Mouse (Mus musculus) colon, adult 2 months (tissue): ENCODE data around the gene Ccdc194. TPM values are rescaled to one million over a fixed set of nuclear protein-coding genes. Genes with fewer than 3 reads are reported as not detected.

Experiments
- polyA plus RNA-seq: library from polyadenylated mRNA; depleted of rRNA; stranded (reverse); fragments of >200 nt; gene quantifications from 2 replicates; pipeline ENCODE4 v1.2.3, GENCODE M21; 2012; rRNA removed

The Ccdc194 gene
- polyA plus RNA-seq: not detected in 2 replicates

DNA sequence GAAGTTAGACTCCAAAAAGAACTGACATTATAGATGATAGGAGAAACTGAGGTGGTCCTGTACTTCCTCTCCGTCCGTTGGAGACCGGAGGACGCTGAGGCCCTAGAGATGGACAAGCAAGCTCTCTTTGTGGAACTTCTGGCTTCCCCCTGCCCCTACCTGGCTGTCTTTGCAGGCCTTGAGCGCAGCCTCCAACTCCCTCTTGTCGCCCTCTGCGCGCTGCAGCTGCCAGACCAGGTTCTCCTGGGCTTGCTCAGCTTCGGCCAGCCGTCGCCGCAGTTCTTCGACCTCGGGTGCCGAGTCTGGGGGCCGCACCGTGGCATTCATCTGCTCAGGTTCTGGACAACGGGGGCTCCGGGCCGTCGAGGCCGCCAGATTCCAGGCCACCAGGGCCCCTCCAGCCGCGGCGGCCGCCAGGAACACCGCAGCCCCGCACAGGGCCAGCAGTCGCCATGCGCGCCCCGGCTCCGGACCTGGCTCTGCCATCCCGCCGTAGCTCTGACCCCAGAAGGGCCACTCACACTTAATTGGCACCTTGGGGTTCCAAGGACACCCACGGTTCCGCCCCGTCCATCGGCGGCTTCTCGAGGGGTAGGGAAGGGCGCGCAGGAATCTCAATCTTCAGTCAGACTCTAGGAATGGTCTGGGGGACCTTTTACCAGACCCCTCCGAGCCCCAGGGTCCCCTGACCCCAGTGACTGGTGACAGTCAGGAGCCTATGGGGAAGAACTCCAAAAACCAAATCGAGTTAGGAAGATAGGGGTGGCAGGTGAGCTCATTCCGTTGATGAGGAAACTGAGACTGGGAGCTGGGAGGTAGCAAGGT lies at the start of gene Ccdc194:
TSS of gene Ccdc194 (minus strand) at position 486 of the 825 bp plus-strand sequence.

DNA sequence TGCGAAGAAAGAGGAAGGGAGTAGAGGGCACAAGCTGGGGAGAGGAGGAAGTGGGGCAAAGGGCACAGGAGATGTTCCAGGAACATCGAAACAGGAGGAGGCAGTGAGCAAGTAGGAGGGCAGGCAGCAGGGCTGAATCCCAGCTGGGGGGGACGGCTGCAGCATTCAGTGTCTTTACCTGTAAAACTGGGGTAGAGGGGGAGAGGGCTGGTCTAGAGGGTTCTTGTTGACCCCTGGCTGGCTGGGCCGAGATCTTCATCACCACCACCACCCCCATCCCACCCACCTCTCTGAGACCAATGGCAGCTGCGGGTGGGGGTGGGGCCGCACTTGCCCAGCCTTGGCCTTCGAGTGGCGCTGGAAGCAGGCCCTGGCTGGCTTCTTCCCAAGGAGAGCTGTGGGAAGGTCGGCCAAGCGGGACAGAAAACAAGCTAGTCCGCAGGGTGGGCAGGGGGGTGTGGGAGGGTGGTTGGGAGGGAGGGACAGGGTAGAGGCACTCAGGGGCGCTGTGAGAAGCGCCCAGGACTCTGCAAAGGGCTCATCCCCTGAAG lies 43.0 kb upstream of the Ccdc194 start, which contains the start of gene Slc27a1:
TSS of gene Slc27a1 (plus strand) at position 496 of the 551 bp plus-strand sequence.

DNA sequence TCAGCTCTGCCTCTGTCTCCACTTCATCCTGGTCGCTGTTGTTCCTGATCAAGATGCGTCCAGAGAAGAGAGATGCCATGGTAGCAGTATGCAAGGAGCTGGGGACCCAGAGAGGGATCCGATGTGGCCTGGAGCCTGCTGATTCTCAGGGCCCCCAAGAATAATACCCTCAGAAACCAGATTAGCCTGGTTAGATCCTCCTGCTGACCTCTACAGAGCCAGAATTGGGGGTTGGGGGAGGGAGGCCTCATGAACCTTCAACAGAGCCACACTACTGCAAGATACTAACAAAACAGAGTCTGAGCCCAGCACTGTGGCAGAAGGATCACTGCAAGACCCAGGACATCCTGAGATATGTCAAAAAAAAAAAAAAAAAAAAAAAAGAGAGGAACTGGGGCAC lies 41.0 kb upstream of the Ccdc194 start, which contains the start of gene Nxnl1:
TSS of gene Nxnl1 (minus strand) at position 101 of the 400 bp plus-strand sequence.

DNA sequence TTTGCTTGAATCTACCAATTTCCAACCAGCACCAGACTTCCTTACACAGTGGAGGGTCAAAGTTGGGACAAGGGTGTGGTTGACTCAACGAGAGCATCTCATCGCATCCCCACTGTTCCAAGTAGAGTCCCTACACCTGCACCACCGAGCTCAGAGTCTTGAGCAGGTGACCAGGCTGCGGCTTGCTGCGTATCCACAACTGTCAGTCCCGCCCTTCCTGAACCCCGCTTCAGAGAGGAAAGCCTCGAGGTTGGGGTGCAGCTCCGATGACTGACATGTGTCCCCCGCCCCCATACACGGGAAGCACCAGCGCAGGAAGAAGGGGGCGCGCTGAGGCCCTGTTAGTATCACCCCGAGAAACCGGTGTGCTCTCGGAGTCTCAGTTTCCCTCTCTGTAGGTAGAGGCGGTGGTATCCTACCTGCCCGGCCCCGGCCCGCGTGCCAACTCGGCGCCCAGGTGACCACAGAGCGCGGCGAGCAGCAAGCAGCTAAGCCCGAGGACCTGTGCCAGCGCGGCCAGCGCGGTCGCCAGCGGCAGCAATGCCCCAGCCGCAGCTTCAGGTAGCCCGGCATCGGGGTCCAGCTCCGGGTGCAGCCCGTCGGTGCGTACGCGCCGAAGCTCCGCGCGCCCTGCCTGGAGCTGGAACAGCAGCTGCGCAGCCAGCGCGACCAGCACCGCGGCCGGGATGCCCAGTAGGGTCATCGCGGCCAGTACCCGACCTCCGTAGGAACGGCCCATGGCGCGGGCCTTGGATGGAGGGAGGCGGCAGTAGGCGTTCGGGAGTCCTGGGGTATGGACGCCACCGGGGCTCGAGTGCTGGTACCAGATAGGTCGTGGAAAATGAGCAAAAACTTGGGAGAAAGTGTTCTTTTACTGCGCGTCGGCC lies 32.8 kb upstream of the Ccdc194 start, which contains the start of gene Tmem221:
TSS of gene Tmem221 (minus strand) at position 801 of the 887 bp plus-strand sequence.

DNA sequence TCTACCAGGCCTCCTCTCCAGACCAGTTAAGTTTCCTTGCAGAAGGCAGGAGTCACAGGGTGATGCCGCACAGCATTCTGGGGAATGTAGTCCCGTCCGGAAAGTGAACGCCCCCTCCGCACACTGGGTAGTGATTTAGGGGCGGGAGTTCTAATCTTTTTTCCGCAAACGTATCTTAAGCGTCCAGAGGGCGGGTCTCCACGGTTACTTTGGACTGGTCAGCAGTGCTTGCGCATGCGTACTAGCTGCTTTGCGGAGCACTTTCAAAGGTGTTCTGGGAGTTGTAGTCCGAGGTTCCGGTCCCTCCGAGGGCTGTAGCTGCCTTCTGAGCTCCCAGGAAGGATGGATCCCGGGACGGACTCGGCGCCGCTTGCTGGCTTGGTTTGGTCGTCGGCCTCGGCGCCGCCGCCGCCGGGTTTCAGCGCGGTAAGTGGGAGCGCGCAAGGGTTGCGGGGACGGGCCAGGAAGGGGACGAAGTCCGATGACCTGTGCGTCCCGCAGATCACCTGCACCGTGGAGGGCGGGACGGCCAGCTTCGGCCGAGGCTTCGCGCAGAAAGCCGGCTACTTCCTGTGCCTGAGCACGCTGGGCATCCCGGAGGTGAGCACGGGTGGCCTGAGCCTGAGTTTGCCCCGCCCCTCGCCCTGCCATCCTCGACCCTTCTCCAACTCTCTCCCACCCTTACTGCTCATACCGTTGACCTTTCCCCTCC lies 17.3 kb upstream of the Ccdc194 start, which contains the start of gene Mvb12a:
TSS of gene Mvb12a (plus strand) at position 291 of the 712 bp plus-strand sequence.

DNA sequence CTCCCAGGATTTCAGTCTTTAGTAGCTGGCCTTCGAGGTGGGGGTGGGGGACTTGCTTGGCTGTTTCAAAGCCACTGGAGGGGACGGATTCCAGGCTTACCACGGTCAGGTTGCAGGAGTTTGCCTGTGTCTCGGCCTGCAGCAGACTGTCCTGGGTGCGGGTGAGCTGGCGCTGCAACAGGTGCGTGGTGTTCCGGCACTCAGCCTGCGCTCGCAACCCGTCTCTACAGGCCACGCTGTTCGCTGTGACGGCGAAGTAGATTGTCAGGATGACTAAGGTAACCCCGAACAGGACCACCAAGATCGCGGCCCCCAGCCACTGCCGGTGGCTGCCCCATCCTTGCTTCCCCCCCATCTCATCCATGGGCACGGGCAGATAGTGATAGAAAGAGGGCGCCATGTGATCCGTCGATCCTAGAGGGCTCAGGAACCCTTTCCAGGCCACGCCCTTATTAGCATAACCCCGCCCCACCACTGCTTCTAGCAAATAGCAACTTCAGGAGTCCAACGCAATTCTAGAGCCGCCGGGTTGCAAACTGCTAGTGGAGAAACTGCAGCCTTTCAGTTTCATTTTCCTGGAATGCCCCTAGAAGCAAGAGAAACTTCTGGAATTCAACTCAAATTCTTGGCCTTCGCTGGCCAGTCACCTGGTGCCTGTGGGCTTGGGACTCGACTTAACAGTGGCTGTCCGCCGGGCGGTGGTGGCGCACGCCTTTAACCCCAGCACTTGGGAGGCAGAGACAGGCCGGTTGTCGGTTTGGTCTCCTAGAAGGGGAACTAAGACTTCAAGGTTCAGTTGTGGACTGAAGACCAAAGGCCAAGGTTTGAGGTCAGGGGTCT lies 11.7 kb upstream of the Ccdc194 start, which contains the start of gene Bst2:
TSS of gene Bst2 (minus strand) at position 429 of the 840 bp plus-strand sequence.

DNA sequence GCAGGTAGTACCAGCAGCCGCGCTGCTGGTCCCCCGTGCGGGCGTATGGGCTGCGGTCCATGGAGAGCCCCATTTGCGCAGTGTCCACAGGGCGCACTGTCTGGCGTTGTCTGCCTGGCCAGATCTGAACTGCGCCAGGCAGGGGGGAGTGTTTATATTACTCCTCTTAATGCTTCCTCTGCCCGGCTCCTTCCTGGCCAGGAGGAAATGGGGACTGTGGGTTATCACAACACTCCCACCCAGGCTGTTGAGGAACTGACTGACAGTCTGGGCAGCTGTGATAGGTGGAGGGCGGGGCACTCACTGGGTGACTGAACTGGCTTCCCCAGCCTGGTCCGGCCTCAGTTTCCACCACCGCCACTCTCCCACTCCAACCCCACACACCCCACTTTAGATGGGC lies 13.9 kb downstream of the Ccdc194 start, which contains the start of gene Plvap:
TSS of gene Plvap (minus strand) at position 109 of the 400 bp plus-strand sequence.

DNA sequence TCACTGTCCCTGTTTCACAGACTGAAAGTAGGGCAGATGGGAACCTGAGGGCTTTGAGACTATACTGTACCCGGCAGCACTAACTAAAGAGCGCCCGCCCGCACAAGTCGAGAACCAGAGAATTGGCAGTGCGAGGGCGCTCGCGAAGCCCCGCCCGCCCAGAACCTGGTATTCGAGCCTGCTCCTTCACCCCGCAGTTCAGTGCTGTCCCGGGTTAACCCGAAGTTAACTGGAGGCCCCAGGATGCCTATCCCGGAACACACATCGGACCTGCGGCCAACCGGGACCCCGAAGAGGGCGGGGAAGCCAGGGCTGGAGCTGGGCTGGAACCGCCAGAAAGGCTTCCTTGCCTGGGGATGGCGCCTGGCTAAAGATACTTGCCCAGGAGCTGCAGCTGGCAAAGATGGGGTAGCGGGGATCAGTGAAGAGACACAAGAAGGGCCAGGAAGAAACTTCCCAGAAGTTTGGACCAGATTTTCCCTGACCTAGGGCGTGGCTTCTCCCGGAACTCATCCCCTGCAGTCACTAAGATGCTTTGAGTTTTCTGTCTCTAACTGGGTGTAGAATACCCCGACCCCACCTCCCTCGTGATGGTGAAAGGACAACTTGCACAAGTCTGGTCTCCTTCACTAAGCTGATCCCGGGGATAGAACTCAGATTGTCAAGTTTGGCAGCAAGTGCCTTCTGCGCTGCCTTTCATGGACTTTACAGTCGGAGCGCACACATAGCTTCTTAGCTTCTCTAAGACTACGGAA lies 37.6 kb downstream of the Ccdc194 start, which contains the start of gene Gtpbp3:
TSS of gene Gtpbp3 (plus strand) at position 413 of the 755 bp plus-strand sequence.

DNA sequence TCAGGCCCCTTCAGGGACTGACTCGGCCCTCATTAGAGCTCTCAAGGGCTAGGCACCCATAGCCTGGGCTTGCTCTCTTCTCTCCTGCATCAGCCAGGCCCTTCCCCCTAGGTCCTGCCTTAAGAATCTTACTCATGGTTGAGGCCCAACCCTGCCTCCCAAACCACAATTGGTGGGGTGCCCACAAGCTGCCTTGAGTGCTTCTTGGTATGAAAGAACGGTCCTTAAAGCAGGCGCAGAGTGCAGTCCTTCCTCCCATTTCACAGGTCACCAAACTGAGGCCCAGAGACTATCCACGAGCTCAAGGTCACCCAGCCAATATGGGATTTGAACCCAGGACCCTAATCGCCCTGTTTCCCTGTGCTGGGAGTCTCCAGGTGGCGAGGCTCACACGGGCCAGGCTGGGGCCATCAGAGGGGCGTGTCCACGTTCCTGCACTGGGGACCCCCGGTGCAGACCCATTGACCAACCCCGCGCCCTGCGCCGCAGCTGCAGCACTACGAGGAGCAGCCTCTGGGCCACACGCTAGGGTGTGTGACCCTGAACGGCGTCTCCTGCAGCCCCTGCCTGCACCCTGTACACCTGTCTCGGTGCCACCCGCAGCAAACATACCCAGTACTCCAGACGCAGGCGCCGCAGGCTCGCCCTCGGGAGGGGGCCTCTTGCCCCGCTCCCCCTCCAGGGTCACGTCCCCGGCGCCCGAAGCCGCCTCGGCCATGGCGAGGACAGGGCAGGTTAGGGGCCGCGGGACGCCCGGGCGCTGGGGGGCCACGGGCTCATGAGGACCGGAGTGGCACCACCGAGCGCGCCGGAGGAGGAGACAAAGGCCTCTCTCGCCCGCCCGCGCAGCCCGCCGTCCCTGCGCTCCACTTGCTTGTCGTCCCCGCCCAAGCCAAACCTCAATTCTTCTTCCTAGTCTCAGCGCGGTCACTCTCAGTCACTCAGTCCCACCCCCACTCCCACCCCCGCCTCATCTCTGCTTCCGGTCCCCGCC lies 40.1 kb downstream of the Ccdc194 start, which contains the start of gene Ano8:
TSS of gene Ano8 (minus strand) at position 822 of the 994 bp plus-strand sequence.

Other genes starting within 250 kb of the Ccdc194 start
- gene Use1, start 158.9 kb downstream of the Ccdc194 start, polyA plus RNA-seq: 119 and 126 TPM in 2 replicates
- gene Ocel1, start 154.4 kb downstream of the Ccdc194 start, polyA plus RNA-seq: 27.3 and 51.2 TPM in 2 replicates
- gene Nr2f6, start 143.8 kb downstream of the Ccdc194 start, polyA plus RNA-seq: 411 and 497 TPM in 2 replicates
- 9.9 and 11.4 TPM in 2 replicates for gene Ushbp1, start 129.9 kb downstream of the Ccdc194 start, polyA plus RNA-seq
- 137 and 140 TPM in 2 replicates for gene Babam1, start 128.8 kb downstream of the Ccdc194 start, polyA plus RNA-seq
- gene Ankle1, start 119.7 kb downstream of the Ccdc194 start, polyA plus RNA-seq: 20.1 and 26.5 TPM in 2 replicates
- 48.1 and 60.2 TPM in 2 replicates for gene Abhd8, start 62.1 kb downstream of the Ccdc194 start, polyA plus RNA-seq
- gene Mrpl34, start 60.8 kb downstream of the Ccdc194 start, polyA plus RNA-seq: 177 and 193 TPM in 2 replicates
- 91.4 and 116 TPM in 2 replicates for gene Dda1, start 56.5 kb downstream of the Ccdc194 start, polyA plus RNA-seq
- gene Ano8, start 39.7 kb downstream of the Ccdc194 start, polyA plus RNA-seq: 26.9 and 33.6 TPM in 2 replicates
- gene Gtpbp3, start 37.6 kb downstream of the Ccdc194 start, polyA plus RNA-seq: 41.9 and 45.0 TPM in 2 replicates
- gene Plvap, start 14.0 kb downstream of the Ccdc194 start, polyA plus RNA-seq: 241 and 256 TPM in 2 replicates
- 152 and 173 TPM in 2 replicates for gene Bst2, start 11.7 kb upstream of the Ccdc194 start, polyA plus RNA-seq
- 211 and 221 TPM in 2 replicates for gene Mvb12a, start 17.2 kb upstream of the Ccdc194 start, polyA plus RNA-seq
- gene Tmem221, start 33.2 kb upstream of the Ccdc194 start, polyA plus RNA-seq: 0.60 and 1.3 TPM in 2 replicates
- not detected in 2 replicates for gene Nxnl1, start 40.9 kb upstream of the Ccdc194 start, polyA plus RNA-seq
- 99.3 and 110 TPM in 2 replicates for gene Slc27a1, start 43.2 kb upstream of the Ccdc194 start, polyA plus RNA-seq
- gene Pgls, start 66.5 kb upstream of the Ccdc194 start, polyA plus RNA-seq: 232 and 268 TPM in 2 replicates
- gene Fam129c, start 71.9 kb upstream of the Ccdc194 start, polyA plus RNA-seq: 6.0 and 7.6 TPM in 2 replicates
- 120 and 129 TPM in 2 replicates for gene Colgalt1, start 85.3 kb upstream of the Ccdc194 start, polyA plus RNA-seq
- 2.2 and 3.2 TPM in 2 replicates for gene Unc13a, start 146.0 kb upstream of the Ccdc194 start, polyA plus RNA-seq
- gene Jak3, start 150.6 kb upstream of the Ccdc194 start, polyA plus RNA-seq: 18.7 and 23.3 TPM in 2 replicates
- 11.6 and 16.8 TPM in 2 replicates for gene Insl3, start 163.5 kb upstream of the Ccdc194 start, polyA plus RNA-seq
- gene B3gnt3, start 176.1 kb upstream of the Ccdc194 start, polyA plus RNA-seq: 298 and 338 TPM in 2 replicates
- 32.7 and 32.9 TPM in 2 replicates for gene Fcho1, start 200.0 kb upstream of the Ccdc194 start, polyA plus RNA-seq